Mouse (Mus musculus) erythroblast, adult 5-6 weeks (primary cell): ENCODE results near the gene Ifnab. TPM values are rescaled to one million over a fixed set of nuclear protein-coding genes. Genes with fewer than 3 reads are reported as not detected.
A peak's percentile ranks its signal among the peaks of the same experiment; 100 is the strongest.

Experiments used
- ATAC-seq: replicated peaks from 2 replicates; pipeline ENCODE4 v1.8.0; 2016; ENCODE audit warnings: moderate number of reproducible peaks, mild to moderate bottlenecking, moderate TSS enrichment, inconsistent platforms; ENCODE audit not compliant: poor library complexity, low FRiP score, severe bottlenecking
- total RNA-seq, 2 experiments: library from RNA; stranded (forward) in 1 of 2; stranded (reverse) in 1 of 2; fragments of 150-400 nt in 1 of 2; fragments of 200-764, 138-1000 nt in 1 of 2; gene quantifications; 2 replicates each; pipeline versions ENCODE4 v1.2.3 to v1.2.4; 2015 to 2017; ENCODE audit warnings: low replicate concordance in 2 of 2

Ifnab gene
- not detected in 2 replicates for total RNA-seq (2015; ENCODE audit: low replicate concordance)
- total RNA-seq (2017; ENCODE audit: low replicate concordance), result not detected in 2 replicates

DNA sequence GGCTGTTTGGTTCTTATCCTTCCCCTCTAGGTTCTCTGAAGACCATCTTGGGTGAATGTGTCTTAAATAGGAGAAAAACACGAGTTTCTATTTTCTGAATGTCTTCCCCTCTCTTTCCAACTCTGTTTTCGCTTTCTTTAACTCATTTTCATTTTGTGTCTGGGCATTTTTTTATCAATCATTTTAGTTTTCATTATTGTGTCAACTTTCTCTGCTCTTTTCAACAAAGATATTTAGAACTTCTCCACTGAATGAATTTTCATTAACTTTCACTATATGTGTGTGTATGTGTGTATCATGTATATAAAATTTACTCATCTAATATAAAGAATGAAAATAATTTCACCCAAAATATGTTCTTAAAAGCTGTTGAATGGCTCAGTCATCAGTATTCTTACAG, at the start of gene Ifnab:
TSS of gene Ifnab (minus strand) at position 101 of the 400 bp plus-strand sequence.
- ATAC-seq, result no peak

DNA sequence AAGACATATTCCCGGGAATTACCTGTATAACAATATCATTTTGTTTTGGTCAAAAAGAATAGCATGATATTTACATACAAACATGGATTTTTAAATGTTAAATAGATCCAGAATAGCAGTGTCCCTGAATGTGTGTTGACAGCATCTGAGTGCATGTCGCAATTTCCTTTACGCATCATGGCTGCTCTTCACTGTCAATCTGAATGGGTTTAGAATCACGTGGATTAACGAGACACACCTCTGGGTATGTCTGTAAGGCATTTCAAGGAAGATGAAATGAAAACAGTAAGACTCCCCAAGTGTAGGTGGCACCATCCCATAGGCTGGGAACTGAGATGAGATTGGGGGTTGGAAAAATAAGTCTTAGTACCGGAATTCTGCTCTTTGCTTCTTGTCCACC, 47.9 kb upstream of the Ifnab start:
- no peak for ATAC-seq

- ATAC-seq, result peak; percentile 81
These were observed 47.3 kb upstream of the Ifnab start for GRCm38 (mm10) chr4:88738480-88738879.

DNA sequence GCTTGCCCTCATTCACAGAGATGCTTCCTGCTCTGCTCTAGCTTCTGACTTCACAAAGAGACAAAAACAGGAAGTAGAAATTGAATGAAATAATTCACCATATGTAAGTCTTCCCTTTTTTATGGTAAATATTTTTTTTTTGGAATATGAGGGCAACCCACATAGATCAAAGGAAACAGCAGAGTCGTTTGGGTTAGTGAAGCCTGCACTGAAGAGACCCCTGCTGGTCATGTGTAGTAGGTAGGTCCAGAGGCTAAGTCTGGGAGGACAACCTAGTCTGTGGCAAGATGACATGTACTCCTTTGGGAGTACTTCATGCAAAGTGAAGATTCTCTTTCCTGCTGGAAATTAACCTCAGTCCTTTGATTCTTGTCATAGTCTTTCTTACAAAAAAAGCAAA, 36.2 kb upstream of the Ifnab start:
- peak; percentile 66; the same call in 1 of the 2 replicates for ATAC-seq

GRCm38 (mm10) chr4:88726727-88727126, 35.6 kb upstream of the Ifnab start:
- no peak for ATAC-seq

DNA sequence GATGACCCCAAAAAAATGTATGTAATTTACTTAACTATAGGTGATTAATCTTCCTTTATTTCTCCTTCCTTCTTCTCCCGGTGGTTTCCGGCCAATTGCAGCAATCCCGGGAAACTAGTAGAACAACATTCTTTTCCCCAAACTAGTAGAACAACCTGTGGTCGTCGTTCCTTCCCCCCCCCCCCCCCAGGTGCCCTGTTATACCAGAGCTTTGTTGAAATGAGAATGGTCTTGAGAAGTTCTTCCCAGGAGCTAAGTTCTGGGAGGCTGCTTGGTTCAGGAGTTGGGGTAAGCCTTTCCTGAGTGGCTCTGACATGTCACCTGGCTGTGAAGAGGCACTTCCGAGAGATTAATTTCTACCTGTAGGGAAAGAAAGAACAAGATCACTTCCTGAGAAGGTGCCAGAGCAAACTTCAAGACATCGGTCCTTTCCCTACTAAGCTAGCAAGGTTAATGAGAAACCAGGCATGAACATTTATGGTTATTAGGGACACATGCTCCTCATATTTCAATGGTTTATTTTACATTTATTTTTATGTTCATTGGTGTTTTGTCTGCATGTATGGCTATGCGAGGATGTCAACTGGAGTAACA, 32.4 kb upstream of the Ifnab start:
- ATAC-seq, result no peak

DNA sequence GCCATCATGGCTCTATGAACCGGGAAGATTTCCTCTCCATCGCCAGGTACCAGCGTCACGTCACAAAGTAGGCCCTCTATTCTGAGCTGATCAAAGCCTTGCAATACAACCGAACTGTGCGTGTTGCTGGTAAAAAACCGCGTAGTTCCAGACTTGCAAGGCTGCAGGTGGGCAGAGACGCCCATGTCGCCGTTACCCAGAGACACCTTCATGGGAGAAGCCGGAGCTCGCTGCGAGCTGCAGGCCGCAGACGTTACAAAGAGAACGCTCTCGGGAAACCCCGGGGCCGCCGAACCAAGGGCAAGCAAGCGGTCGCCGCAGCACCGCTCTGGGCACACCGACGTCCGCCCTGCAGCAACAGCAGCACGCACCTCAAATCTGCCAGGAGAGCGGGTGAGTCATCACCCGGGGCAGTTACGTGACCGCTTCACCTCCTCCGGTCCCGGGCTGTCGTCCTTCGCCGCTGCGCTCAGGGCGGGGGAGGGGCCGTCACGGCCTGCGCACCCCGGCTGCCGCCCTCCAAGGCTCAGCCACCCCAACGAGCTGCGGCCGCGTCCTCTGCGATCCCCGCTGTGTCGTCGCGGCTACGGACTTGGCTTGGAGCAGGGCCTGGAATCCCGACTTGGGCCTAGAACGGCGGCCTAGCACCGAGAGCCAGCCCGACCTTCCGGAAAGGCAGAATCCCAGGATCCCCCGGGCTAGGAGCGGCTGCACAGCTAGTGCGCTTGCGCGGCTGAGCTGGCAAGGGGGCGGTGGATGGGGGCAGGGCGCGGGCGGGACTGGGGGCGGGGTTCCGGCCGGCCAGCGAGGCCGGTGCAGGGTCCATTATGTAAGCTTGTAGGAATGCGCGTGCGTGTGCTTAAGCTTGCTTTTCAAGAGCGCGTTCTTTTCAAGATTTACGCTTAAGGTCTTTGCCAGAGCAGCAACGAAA, 30.9 kb upstream of the Ifnab start, which contains the start of the genes Gm26566 and Klhl9:
TSS of gene Gm26566 (plus strand) at position 15 of the 931 bp plus-strand sequence.
TSS of gene Klhl9 (minus strand) at position 675 of the 931 bp plus-strand sequence.
- peak; percentile 94 for ATAC-seq

DNA sequence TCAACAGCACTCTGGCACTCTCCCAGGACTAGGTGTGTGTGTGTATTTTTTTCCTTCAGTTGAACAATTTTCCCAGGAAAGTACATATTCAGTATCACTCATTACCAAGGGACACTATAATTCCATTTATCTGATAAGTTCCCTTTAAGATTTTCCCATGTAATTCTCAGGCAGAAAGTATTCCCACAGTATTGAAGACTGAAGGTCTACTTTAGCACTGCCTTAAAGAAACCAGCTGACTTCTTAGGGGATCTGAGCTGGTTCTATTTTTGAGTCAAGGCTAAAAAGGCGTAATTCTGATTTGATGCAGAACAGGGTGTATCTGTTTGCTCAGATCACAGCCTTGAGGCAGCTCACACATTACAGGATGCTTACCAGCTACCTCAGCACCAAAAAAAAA, 27.6 kb upstream of the Ifnab start:
- ATAC-seq, result no peak

DNA sequence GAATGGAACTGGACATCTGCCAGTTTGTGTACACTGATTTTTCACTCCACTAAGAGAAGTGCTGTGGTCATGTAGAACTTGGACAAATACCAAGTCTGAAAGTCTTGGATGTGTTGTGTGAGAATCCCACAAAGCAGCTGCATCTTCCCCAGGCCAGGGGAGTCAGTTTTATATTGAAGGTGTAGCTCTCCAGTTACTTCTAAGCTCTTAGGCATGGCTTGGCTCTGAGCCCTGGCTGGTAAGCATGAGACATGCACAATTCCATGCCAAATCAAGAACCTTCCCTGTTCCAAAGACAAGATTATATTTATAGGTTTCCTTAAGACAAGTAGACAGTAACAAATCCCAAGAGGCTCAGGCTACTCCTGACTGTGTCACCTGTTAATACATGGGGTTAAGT, 23.9 kb upstream of the Ifnab start:
- ATAC-seq, result no peak

DNA sequence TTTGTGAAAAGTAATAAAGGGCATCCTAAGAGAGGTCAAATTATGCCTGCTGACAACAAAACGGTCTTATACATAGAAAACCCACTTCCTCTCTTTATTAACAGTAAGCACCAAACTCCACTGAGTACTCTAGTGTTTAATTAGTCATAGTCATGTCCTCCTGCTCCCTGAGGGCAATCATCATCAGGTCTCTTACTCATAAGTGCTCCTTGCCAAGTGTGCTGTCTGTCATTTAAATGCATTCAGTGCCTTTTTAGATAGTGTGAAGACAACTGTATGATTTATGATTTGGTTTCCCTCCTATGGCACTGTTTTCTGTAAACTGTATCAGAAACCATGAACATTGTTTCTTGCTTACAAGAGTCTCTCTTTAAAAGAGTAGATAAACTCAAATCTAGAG, 23.1 kb upstream of the Ifnab start:
- ATAC-seq, result no peak

DNA sequence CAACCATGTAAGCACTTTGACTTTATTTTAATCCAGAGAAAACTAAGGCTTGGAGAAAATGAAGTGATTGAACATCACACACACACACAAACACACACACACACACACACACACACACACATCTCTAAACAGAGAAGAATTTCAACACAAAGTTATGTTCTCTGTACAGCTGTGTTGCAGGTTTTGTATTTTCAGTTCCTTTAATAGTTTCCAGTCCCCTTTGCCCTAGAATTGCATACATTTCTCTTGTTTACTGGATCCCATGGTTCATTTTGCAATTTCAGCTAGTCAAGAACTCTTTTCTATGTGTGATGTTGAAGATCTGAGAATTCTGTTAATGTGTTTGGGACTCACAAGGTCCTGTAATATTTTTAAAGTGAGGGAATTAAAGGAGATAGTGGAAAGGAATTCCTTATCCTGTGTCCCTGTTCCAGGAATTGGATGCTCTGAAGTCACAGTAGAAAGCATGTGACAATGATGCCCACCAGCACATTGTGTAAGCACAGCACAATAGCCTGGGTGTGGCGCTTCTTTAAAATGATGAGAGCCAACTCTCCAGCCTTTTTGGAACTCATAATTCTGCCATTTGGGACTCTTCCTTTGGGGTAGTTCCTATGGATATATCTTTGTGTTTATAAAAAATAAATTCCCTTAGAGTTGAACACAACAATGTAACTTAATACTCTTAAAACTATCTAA, 16.1 kb upstream of the Ifnab start:
- ATAC-seq, result no peak

DNA sequence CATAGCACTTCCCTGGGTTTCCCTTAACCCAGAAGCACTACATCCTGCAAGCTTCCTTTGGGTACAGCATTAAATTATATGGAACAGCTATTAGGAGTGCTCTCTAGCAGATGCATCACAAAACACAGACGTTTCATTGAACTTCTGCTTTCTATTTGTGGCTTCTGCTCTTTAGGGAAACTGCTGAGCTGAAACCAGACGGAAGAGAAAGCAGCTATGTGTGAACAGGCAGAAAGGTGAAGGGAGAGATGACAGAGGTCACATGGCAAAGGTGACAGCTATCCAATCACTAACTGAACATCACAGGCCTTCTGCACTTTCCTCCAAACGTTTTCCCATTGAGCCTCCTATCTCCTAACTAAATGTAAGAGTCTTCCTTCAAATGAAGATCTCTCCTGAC, 14.8 kb upstream of the Ifnab start:
- ATAC-seq, result no peak

- ATAC-seq, result no peak
These were observed 8.1 kb upstream of the Ifnab start for GRCm38 (mm10) chr4:88699301-88699700.

DNA sequence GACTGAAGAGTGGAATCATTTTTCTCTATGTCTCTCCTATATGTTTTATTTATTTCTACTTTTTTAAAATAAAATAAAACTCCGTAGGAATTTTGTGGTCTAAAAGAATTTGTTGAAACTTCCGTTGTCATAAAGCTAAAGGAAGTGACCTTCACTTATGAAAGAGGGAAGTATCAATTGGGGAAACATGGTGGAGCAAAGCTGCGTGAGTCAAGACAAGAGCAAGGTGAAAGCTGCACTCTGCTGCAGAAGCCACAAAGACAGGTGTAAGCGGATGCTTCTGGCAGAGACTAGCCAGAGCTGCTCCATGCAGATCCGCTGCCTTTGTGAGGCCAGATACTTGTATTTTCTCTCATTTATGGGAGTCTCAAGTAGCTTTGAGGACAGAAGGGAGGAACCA, 7.6 kb upstream of the Ifnab start:
- no peak for ATAC-seq

- ATAC-seq, result no peak
These were observed 6.6 kb upstream of the Ifnab start for GRCm38 (mm10) chr4:88697753-88698152.

GRCm38 (mm10) chr4:88697108-88697507, 5.9 kb upstream of the Ifnab start:
- ATAC-seq, result no peak

DNA sequence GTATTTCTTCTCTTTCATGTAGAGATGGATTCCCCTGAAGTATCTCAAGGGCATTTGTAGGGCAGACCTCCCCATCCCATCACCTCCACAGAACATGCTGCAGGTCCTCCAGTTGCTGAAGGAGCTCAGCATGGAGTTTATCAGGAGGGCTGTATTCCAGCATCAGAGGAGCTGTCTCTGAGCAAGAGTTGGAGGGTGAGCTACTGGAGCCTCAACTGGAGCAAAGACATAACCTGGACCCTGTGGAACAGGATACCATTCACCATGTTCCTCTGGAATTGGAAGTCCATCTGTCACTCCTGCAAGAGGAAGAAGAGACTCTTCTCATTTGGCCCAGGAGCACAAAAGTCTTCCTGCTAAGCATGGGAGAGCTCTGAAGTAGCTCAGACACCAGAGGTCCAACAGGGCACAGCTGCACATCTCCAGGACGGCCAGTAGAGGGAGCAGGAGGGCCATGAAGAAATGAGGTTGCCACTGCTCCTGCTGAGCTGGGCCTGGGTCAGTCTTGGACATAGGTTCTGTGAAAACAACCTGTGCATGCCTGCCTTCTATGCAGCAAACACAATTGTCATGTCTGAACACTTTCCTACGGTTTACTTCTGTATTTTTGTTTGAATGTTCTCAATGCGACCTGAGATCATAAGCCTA, 5.2 kb upstream of the Ifnab start:
- peak; percentile 95 for ATAC-seq

DNA sequence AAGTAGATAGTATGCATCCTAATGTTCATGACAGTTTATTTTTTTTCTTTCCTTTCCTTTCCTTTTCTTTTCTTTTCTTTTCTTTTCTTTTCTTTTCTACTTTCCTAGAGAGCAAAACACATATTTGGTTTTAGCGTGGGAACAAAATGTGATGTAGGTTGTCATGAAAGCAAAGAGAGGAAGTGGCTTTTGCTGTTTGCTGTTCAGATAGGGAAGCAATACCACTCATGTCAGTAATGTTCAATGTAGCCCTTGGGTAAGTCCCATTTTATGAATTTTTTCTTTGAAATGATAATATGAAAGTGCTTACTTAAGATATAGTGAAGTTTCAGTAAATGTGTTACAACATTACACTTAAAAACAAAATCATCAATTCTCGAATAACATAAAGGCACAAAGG, 2.2 kb upstream of the Ifnab start:
- no peak for ATAC-seq

GRCm38 (mm10) chr4:88692537-88692936, 1.4 kb upstream of the Ifnab start:
- ATAC-seq, result no peak

DNA sequence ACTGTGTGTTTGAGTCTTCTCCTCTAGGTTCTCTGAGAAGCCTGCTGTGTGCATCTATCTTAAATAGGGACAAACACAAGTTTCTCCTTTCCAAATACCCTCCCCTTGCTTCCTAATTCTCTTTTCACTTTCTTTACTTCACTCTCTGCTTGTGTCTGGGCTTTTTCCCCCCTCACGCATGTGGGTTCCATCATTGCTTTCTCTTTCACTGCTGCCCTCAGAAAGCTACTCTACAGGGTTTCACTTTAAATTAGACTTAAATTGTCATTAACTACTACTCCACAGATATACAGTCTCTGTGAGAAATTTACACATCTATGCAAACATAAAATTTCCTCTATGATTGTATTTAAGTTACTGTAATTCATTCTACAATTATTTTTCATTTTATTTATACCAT, 7.3 kb downstream of the Ifnab start, which contains the start of gene Ifna2:
TSS of gene Ifna2 (minus strand) at position 101 of the 400 bp plus-strand sequence.
- no peak for ATAC-seq
